Mouse (Mus musculus) T-helper 1 cell (primary cell): ENCODE data around the gene Tcf21.

Experiments
- in situ Hi-C: fragments of 300-600 bp; cut with MboI, MseI; formaldehyde crosslinking; loops from one replicate; pipeline ENCODE4 v1.15.1; 2025; ENCODE audit warnings: high pct_unique_total_duplicates

Tcf21 gene

GRCm38 (mm10) chr10:22819871-22820590 is at the start of gene Tcf21:
Gene Tcf21 (minus strand): TSS chr10:22820174.
- in situ Hi-C loops: no loop called here

DNA sequence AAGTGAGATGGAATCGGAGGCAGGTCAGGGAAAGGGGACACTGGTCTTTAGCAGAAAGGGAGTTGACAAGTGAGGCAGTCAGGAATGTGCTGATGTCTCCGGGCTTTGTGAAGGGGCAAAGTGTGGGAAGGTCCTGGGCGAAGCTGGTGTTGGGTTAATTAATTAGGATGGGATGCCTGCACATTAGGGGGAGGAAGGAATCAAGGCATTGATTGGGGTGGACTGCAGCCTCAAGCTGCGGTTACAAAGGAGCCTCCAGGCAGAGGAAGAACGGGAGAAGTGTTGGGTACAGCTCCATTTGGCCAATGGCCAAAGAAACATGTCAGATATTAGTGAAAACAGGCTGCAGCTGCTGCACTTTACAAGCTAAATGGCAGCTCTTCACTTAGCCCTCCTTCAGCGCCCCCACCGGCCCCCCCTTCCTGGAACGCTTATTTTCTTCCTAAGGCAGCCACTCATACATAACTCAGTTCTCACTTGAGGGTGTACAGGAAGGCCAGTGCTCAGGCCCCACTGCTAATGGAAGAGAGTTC is 48.5 kb upstream of the Tcf21 start:
- in situ Hi-C loops: no loop called here

DNA sequence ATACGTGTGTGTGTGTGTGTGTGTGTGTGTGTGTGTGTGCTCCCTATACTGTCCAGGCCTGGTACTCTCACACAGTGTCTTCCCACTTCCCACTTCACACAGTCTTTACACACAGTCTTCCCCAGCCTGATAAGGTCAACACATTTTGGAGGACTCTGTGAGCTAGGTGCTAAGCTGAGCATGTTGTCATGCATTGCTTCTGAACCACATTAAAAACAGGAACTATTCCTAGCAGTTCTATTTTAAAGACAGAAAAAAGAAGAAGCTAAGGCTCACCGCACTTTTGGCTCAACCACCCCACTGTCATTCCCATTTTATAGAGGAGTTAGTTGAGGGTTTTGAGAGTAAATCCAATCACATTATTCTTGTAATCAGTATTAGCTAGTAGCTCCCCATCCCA is 47.2 kb upstream of the Tcf21 start:
- in situ Hi-C loops: no loop called here

GRCm38 (mm10) chr10:22858111-22858510 is 38.1 kb upstream of the Tcf21 start:
- in situ Hi-C loops: no loop called here

DNA sequence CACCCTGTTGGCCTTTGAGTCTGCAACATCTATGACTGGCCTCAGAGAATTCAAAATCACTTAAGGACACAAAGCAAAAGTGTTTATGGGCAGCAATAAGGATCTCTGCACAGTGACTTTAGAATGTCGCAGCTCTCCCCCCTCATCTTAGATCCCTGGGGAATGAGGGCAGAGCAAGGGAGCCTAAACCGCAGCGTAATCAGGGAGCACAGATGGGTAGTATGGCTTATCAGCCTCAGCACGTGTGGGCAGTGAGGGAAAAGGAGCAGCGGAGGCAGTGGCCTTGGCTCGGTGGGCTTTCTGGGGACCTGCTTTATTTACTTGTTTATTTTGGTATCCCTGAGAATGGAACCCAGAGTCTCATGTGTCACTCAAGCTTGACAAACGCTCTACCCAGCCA is 34.4 kb upstream of the Tcf21 start:
- in situ Hi-C loops: no loop called here

GRCm38 (mm10) chr10:22845351-22845750 is 25.4 kb upstream of the Tcf21 start:
- in situ Hi-C loops: no loop called here

GRCm38 (mm10) chr10:22844731-22845130 is 24.8 kb upstream of the Tcf21 start:
- in situ Hi-C loops: no loop called here

DNA sequence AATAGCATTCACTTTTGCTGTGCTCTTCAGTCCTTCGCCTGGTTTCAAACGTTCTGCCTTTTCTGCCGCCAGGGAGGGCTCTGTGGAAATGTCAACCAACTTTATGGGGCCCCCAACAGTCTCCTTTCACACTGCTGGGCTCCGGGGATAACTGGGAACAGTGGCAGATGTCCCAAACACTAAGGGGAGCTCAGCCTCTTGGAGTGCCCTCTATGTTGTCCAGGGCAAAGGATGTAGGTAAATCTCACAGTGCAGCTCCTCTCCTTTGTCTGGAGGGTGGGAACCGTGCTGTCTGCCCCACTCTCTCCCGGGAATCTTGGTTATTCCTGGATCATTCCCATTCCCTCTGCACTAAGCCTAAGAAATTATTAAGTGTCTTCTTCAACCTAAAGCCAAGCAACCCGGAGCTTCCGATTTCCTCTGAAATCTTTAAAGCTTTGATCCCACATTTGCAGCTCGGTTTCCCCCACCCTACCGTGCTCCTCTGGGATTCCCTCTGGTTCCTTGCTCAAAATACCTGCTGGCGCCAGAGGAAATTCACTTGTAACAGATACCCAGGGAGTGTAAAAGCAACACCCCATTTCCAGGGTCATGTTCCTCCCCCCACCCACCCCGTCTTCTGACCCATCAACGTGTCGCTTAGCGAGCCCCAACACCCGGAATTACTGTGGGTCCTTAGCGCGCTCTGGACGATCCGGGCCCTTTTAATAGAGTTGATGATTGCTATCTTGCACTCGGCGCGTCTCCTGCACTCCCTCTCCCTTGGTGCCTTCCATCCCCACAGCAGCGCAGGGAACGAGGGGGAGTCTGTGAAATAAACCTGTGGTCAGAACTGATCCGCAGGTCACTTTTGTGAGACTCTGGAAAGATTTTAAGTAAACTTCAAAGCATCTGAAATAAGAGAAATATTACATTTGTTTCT is 23.7 kb upstream of the Tcf21 start:
- in situ Hi-C loops: no loop called here

GRCm38 (mm10) chr10:22842781-22843439 is 22.9 kb upstream of the Tcf21 start:
- in situ Hi-C loops: no loop called here

DNA sequence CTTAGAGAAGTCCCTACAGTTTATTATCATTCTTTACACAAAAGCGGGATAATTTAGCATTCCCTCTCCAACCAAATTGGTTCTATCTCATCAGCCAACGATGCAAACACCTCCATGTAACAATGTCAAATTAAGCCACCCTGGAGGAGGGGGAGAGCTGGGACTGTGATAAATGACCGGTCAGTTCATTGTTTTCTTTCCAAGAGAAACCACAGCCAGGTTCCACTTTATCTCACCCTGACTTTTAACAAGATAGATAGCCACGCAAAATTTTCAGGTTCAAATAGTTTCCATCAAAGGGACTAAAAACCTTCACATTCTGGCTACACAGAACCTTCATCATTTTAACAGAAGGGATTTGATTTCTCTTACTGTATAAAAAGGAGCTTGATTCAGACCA is 22.1 kb upstream of the Tcf21 start:
- in situ Hi-C loops: no loop called here

GRCm38 (mm10) chr10:22826244-22826643 is 6.3 kb upstream of the Tcf21 start:
- in situ Hi-C loops: no loop called here

DNA sequence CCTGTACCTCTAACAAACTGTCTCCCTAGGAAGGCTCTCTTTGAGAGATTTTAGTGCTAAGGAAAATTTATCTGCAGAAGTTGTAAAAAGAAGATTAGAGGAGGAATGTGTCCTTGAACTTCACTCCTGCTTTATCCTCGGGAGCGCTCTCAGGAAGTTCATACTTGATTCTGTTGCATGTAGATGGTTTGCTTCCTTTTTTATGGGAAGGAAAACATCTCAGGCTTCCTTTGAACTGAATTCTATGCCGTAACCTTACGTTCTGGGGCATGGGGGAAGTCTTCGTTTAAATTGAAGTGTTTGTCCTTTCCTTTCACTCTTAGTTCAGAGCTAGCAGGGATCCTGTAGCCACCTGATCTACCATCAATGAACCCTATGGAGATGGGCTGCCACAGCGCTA is 2.9 kb upstream of the Tcf21 start:
- in situ Hi-C loops: no loop called here

DNA sequence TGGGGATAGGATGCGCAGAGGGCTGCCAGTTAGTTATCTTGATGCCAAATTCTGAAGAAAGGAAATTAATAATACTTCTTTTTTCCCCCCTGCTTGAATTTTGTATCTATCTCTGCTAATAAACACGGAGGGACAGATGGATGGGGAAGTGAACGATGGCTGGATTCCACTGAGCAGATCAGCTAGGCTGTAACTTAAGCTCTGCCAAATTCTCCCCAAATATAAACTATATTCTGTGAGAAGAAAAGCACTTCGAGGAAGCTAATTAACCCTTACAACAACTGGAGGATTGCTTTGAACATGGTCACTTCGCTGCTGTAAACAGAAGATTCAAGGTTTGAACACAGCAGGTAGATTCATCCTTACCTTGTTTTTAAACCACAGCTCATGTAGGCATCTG is 2.5 kb upstream of the Tcf21 start:
- in situ Hi-C loops: no loop called here

DNA sequence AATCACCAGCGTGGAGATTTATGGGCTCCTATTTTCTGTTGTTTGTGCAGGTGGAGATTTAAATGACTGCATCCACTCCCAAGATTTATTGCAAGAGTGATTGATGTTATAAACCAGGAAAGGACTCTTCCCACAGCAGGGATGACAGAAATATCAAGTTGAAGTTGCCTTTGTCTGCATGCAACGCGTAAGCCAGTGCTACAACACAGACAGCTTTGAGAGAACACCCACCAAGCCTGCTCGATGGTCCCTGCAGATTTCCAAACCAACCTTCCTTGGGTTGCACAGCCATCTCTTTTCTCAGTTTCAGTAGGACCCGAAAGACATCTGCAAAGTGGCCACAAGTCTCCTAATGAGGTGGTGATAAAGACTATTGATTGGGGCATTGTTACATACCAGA is 1.7 kb upstream of the Tcf21 start:
- in situ Hi-C loops: no loop called here

DNA sequence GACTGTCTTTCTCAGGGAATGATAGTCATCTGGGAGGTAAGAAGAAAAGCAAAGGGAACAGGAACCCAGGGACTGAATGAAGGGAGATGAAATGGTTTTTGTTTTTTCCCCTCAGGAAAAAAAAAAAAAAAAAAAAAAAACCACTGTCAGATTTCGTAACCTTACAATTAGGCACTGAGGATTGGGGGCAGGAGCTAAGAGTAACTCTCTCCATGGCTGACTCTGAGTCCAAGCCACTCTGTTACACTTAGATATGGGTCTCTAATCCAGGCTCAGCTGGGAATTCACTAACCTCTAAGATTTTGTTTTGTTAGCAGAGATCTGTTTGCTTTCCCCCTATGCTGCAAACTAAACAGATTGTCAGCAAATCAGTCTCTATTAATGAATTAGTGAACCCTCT is 1.3 kb upstream of the Tcf21 start:
- in situ Hi-C loops: no loop called here

GRCm38 (mm10) chr10:22820841-22821240 is 867 bp upstream of the Tcf21 start:
- in situ Hi-C loops: no loop called here

GRCm38 (mm10) chr10:22819239-22819870 is 619 bp downstream of the Tcf21 start:
- in situ Hi-C loops: no loop called here

DNA sequence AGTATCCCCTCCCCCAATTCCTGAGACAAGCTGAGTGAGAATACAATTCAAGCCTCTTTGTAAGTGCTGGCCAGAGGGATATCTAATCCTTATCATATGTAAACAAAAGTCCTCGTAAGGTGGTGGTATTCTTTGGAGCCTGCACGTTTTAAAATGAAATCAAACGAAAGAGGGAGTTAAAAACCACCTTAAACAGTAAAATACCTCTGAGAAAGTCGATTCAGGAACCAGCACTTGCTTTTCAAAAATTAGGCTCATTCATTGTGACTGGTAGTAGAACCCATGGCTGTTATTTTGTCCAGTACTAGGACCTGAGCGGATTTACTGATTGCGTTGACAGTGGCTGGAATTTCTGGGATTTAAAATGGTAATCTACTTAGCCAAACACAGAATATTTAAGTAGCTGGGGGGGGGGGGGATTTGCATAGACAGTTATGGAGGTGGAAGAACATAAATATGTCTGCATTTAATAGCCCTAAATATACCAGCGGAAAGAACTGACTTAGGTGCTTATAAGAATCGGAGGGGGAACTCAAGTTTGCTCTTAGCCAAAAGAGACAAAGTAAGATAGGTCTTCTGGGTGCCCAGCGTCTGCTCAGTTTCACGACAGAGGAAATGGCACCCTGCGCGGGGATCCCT is 1.3 kb downstream of the Tcf21 start:
- in situ Hi-C loops: no loop called here

GRCm38 (mm10) chr10:22817976-22818375 is 2.0 kb downstream of the Tcf21 start:
- in situ Hi-C loops: no loop called here

DNA sequence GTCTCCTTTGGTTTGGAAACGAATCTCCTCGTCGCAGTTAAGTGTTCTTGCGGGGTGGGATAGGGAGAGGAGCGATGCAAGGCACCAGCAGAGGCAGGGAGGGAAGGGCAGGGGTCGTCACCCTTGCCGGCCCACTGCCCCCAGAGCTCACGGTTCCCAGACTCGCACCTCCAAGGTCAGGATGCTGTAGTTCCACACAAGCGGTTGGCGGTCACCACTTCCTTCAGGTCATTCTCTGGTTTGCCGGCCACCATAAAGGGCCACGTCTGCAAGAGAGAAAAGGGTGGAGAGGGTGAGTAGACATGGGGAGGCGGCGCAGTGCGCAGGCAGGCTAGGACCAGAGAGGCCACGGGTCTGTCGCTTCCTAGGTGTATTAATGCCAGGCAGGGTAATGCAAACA is 2.4 kb downstream of the Tcf21 start:
- in situ Hi-C loops: no loop called here

- in situ Hi-C loops: no loop called here
Measured at GRCm38 (mm10) chr10:22816237-22816762, 3.7 kb downstream of the Tcf21 start.
